Mouse (Mus musculus): ENCODE measurements around the gene Crct1. TPM values are rescaled to one million over a fixed set of nuclear protein-coding genes. Genes with fewer than 3 reads are reported as not detected.

The Crct1 gene
- not detected in 3 replicates for total RNA-seq (2017)

DNA sequence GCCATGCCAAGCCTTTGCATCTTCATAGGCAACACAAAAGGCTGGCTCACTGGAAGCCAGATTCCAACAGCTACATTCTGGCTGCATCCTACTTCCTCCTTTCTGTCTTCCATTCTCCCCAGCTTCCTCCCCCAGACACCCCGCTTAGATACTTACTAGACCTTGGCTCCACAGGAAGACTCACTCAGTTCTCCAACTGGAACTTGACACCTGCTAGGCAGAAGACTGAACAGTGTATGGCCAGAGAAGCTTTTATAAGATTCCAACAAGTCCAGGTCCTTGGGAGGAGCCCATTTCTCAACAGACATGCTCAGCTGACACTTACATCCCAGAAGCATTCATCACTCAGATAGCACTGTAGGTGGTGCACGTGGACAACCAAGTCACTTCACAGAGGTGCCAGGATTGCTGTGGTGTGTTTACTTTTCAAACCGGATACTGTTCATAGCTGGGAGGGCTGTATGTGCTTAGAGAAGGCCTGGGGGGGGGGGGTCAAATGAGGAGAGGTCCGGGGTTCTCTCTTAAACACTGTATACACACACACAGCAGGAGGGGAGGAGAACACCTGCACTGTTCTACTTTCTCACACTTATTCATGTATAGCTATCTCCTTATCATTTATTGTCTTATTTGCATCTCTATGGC, at the start of gene Crct1:
Gene Crct1, minus strand, starts transcription at position 228 of the 645 bp plus-strand sequence.
- no peak for ATAC-seq (replicated peaks; ENCODE audit: insufficient number of reproducible peaks, low FRiP score, low TSS enrichment, poor library complexity, severe bottlenecking)

- no peak for ATAC-seq (replicated peaks; ENCODE audit: insufficient number of reproducible peaks, low FRiP score, low TSS enrichment, poor library complexity, severe bottlenecking)
Measured at GRCm38 (mm10) chr3:93052826-93053474, 37.5 kb upstream of the Crct1 start.

DNA sequence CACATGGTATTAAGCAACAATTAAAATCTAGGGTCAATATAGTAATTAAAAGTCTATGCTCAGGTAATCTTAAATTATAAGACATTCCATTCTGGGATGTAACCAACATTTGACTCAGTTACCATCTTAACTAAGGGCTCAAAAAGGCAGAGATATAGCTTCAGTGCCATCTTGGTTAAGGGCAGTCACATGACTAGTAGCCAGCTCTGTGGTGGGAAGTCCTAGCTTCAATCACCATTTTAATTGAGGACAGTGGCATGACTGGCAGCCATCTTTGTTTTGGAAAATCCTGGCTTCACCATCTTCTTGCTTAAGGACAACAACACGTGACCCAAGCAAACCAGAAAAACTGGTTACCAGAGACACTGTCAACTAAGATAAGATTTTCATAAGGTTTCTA, 34.7 kb upstream of the Crct1 start:
- ATAC-seq (replicated peaks; ENCODE audit: insufficient number of reproducible peaks, low FRiP score, low TSS enrichment, poor library complexity, severe bottlenecking): no peak

DNA sequence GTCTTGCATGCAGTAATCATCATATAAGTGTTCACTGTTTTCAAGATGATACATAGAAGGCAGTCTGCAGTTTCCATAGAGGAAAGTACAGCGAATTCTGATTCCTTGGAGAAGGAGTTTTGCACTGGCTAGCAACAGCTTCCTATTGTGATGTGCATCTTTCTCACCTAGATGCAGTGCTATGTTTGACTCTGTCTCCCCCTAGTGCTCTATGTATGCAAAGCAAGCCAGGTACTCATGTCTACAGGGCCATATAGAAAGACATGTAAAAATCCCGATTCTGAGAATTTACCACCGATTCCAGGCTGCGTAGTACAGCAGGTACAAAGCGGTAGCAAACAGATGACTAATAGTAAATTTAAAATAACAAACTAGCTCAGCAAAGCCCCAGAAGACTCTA, 16.0 kb upstream of the Crct1 start:
- no peak for ATAC-seq (replicated peaks; ENCODE audit: insufficient number of reproducible peaks, low FRiP score, low TSS enrichment, poor library complexity, severe bottlenecking)

DNA sequence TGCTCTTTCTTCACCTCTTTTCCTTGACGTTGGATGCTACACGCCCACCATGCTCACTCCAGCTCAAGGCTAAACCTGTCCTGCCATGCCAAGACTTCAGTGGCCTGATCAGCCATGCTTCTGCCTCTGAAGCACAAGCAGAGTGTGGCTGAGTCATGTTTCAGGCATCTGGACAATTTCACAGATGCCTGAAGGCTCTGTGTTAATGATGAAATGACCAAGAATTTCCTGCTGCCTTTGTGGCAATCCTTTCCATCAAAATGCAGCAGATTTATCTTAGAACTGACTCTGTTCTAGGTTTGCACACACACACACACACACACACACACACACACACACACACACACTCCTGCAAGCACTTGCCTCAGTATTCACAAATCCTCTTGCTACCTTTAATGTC, 10.0 kb upstream of the Crct1 start:
- ATAC-seq (replicated peaks; ENCODE audit: insufficient number of reproducible peaks, low FRiP score, low TSS enrichment, poor library complexity, severe bottlenecking): no peak

DNA sequence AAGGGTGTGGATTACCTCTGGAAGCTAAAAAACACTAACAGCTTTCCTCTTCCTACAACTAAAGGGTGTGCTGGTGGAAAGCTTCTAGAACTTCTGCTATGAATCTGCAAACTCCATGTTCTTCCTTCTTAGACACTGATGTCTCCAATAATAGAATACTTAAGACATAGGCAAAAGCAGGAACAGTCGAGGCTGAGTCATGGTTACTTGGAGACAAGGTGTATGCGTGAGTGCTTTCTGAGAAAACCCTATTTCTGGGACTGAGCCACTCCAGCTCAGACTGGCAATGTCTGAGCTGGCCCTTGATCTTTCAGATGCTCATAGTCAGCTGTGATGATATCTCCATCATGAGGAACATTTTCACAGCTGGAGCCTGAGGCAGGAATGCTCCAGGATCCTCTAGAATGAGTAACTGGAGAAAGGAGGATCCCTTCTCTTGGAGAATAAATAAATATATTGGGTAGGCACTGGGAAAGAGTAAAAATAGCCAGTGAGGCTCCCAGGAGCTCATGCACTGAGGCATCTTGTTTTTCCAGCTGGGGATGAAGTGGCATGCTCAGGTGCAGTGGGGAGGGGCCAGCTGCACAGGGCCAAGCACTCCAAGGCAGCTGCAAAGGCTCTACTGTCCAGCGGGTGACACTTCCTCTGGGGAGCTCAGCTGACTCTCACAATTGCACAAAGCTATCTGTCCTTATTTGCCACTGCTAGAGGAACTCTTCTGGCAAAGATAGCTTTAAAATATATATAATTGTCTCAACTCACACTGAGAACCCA, 8.1 kb upstream of the Crct1 start:
- no peak for ATAC-seq (replicated peaks; ENCODE audit: insufficient number of reproducible peaks, low FRiP score, low TSS enrichment, poor library complexity, severe bottlenecking)

DNA sequence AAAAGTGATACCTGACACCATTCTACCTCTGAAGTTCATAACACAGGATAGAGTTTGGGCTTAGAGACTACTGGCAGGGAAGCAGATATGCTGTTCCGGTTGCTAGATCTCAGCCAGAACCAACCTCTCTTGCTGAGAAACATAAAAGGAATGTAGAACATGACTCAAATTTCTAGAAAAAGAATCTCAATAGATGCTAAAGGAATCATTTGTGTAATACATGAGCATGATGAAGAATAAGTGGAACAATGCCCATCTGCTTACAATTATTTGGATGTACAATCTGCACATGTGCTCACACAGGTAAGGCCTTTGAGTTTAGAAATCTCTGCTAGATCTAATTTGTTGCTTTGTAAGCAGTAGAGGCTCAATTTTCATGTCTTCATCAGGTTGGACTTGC, 5.7 kb upstream of the Crct1 start:
- no peak for ATAC-seq (replicated peaks; ENCODE audit: insufficient number of reproducible peaks, low FRiP score, low TSS enrichment, poor library complexity, severe bottlenecking)

GRCm38 (mm10) chr3:93018960-93019359, 3.5 kb upstream of the Crct1 start, which contains the start of gene Lce1m:
Lce1m (minus strand) TSS chr3:93019060.
- ATAC-seq (replicated peaks; ENCODE audit: insufficient number of reproducible peaks, low FRiP score, low TSS enrichment, poor library complexity, severe bottlenecking): no peak

GRCm38 (mm10) chr3:93014871-93015270, 616 bp downstream of the Crct1 start:
- no peak for ATAC-seq (replicated peaks; ENCODE audit: insufficient number of reproducible peaks, low FRiP score, low TSS enrichment, poor library complexity, severe bottlenecking)

GRCm38 (mm10) chr3:93014378-93014801, 1.1 kb downstream of the Crct1 start:
- ATAC-seq (replicated peaks; ENCODE audit: insufficient number of reproducible peaks, low FRiP score, low TSS enrichment, poor library complexity, severe bottlenecking): no peak

DNA sequence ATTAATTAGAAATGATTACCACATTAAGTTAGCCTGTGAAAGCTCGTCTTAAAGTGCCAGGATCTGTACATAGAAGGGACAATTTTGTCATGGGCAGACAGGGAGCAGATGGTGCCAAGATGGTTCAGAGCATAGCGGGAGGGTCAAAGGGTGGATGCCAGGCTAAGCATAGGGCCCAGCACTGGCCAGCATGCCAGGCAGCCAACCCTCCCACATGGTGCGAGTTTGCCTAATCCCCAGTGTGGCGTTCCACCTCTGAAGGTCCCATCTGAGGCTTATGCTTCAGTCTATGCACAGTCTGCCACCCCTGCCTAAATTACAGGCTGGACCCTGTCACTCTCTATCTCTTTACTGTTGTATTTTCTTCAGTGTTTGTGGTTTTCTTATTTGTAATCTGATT, 12.6 kb downstream of the Crct1 start:
- ATAC-seq (replicated peaks; ENCODE audit: insufficient number of reproducible peaks, low FRiP score, low TSS enrichment, poor library complexity, severe bottlenecking): no peak

GRCm38 (mm10) chr3:93000621-93001020, 14.9 kb downstream of the Crct1 start:
- no peak for ATAC-seq (replicated peaks; ENCODE audit: insufficient number of reproducible peaks, low FRiP score, low TSS enrichment, poor library complexity, severe bottlenecking)

GRCm38 (mm10) chr3:92998691-92999090, 16.8 kb downstream of the Crct1 start:
- no peak for ATAC-seq (replicated peaks; ENCODE audit: insufficient number of reproducible peaks, low FRiP score, low TSS enrichment, poor library complexity, severe bottlenecking)

DNA sequence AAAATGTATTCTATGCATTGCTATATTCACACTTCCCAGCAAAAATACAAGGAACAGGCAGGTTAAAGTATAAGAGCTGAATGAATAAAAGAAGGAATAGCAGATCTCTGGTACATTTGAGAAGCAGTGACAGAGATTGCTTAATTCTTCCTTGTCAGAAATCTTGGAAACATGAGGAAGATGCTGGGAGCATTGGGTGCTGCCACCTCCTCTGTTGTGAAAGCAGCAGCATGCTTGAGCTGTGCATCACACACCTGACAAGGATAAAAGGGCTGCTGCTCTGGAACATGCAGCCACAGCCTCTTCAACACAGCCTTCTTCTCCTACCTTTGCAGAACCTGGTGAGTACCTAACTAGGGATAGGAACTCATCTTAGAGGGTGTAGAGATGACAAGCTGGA, 23.6 kb downstream of the Crct1 start, which contains the start of gene Lce3f:
Gene Lce3f, plus strand, starts transcription at position 301 of the 400 bp plus-strand sequence.
- no peak for ATAC-seq (replicated peaks; ENCODE audit: insufficient number of reproducible peaks, low FRiP score, low TSS enrichment, poor library complexity, severe bottlenecking)

DNA sequence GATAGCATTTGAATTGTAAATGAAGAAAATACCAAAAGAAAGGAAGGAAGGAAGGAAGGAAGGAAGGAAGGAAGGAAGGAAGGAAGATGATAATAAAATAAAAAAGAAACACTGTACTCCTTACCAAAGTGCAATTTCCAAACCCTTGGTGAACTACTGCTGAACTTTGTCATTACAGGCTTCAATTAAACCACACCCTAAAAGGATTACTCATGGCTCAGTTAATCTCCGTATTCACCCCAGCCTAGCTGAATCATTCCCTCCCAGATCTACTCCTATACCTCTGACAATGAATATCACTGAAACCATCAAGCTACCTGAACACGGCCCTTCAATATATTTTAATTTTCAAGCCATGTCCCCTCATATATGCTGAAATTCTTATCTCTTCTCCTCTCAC, 37.0 kb downstream of the Crct1 start:
- ATAC-seq (replicated peaks; ENCODE audit: insufficient number of reproducible peaks, low FRiP score, low TSS enrichment, poor library complexity, severe bottlenecking): no peak

GRCm38 (mm10) chr3:92966761-92967160, 48.7 kb downstream of the Crct1 start, which contains the start of gene Lce3e:
Lce3e (plus strand) TSS chr3:92967061.
- ATAC-seq (replicated peaks; ENCODE audit: insufficient number of reproducible peaks, low FRiP score, low TSS enrichment, poor library complexity, severe bottlenecking): no peak
